Mouse (Mus musculus): ENCODE measurements at regions not wholly inside any gene's neighbourhood (a gene's known extent, or its start where the extent isn't known, plus 50 kb on each side); places are given as distances from the start of the nearest gene placed in this dataset.
A peak's percentile ranks its signal among the peaks of the same experiment; 100 is the strongest.

GRCm38 (mm10) chr11:89856184-89856769 lies 78.8 kb upstream of the Ankfn1 start:
- peaks cover 16% of the 10 kb centered on the region for H3K4me1 ChIP-seq
- peak; percentile 64 for ATAC-seq (ENCODE audit: low FRiP score, low read depth)
- peaks cover 3% of the 10 kb centered on the region; the same call in 1 of the 2 replicates for H3K27me3 ChIP-seq
- H3K9ac ChIP-seq = no peak overlapping the region
- no peak overlapping the region for H3K27ac ChIP-seq
- H3K9me3 ChIP-seq = no peaks in the 10 kb centered on the region
- H3K36me3 ChIP-seq = no peaks in the 10 kb centered on the region
- 21% methylated on average over 9 of the region's 9 CpGs for WGBS
- no peak overlapping the region for H3K4me3 ChIP-seq
- H3K4me2 ChIP-seq (replicated peaks) = peak overlapping the region; percentile 9; the same call in 1 of the 2 replicates

GRCm38 (mm10) chr11:89841853-89842252 lies 64.4 kb upstream of the Ankfn1 start:
- Histone ChIP-seq H3K9ac (no peak overlapping the region), H3K27me3 (no peaks in the 10 kb centered on the region), H3K9me3 (no peaks in the 10 kb centered on the region), H3K4me3 (no peak overlapping the region), H3K4me2 (replicated peaks) (no peak overlapping the region), H3K4me1 (peaks cover 20% of the 10 kb centered on the region; the same call in 1 of the 2 replicates), H3K27ac (no peak overlapping the region), H3K36me3 (no peaks in the 10 kb centered on the region)
- no peak for ATAC-seq (ENCODE audit: low FRiP score, low read depth)

- H3K4me1 ChIP-seq = peaks cover 20% of the 10 kb centered on the region; the same call in 1 of the 2 replicates
- ATAC-seq (ENCODE audit: low FRiP score, low read depth) = peak; percentile 54; the same call in 1 of the 2 replicates
- H3K9me3 ChIP-seq = no peaks in the 10 kb centered on the region
- no peak overlapping the region for H3K9ac ChIP-seq
- 0 out of 2 replicates have a peak overlapping the region, but pooled peaks have one; percentile 11 for H3K4me2 ChIP-seq (replicated peaks)
- 24% methylated on average over 6 of the region's 6 CpGs for WGBS
- no peak overlapping the region; the same call in 1 of the 2 replicates for H3K27ac ChIP-seq
- no peaks in the 10 kb centered on the region for H3K27me3 ChIP-seq
- H3K4me3 ChIP-seq = no peak overlapping the region
- H3K36me3 ChIP-seq = no peaks in the 10 kb centered on the region
These were observed 62.3 kb upstream of the Ankfn1 start for GRCm38 (mm10) chr11:89839671-89840327.

- Histone ChIP-seq H3K4me1 (peaks cover 20% of the 10 kb centered on the region; the same call in 1 of the 2 replicates), H3K36me3 (no peaks in the 10 kb centered on the region), H3K27ac (no peak overlapping the region), H3K4me3 (no peak overlapping the region), H3K27me3 (no peaks in the 10 kb centered on the region), H3K9ac (no peak overlapping the region), H3K4me2 (replicated peaks) (no peak overlapping the region), H3K9me3 (no peaks in the 10 kb centered on the region)
- WGBS = 100% methylated on average over 1 of the region's 1 CpGs
- ATAC-seq (ENCODE audit: low FRiP score, low read depth) = no peak
These were observed 60.5 kb upstream of the Ankfn1 start for GRCm38 (mm10) chr11:89837995-89838394.

GRCm38 (mm10) chr11:89836897-89837296 lies 59.4 kb upstream of the Ankfn1 start:
- Histone ChIP-seq H3K4me2 (replicated peaks) (no peak overlapping the region), H3K9ac (no peak overlapping the region), H3K36me3 (no peaks in the 10 kb centered on the region), H3K4me1 (peaks cover 20% of the 10 kb centered on the region; the same call in 1 of the 2 replicates), H3K4me3 (no peak overlapping the region), H3K27me3 (no peaks in the 10 kb centered on the region), H3K27ac (no peak overlapping the region), H3K9me3 (no peaks in the 10 kb centered on the region)
- no peak for ATAC-seq (ENCODE audit: low FRiP score, low read depth)
- WGBS = 79% methylated on average over 4 of the region's 4 CpGs

GRCm38 (mm10) chr11:89834068-89834467 lies 56.6 kb upstream of the Ankfn1 start:
- H3K9me3 ChIP-seq = no peaks in the 10 kb centered on the region
- H3K4me3 ChIP-seq = no peak overlapping the region
- WGBS = 62% methylated on average over 4 of the region's 4 CpGs
- peaks cover 6% of the 10 kb centered on the region for H3K4me1 ChIP-seq
- H3K27ac ChIP-seq = no peak overlapping the region
- no peaks in the 10 kb centered on the region for H3K27me3 ChIP-seq
- H3K9ac ChIP-seq = no peak overlapping the region
- no peak for ATAC-seq (ENCODE audit: low FRiP score, low read depth)
- H3K4me2 ChIP-seq (replicated peaks) = no peak overlapping the region
- H3K36me3 ChIP-seq = no peaks in the 10 kb centered on the region

DNA sequence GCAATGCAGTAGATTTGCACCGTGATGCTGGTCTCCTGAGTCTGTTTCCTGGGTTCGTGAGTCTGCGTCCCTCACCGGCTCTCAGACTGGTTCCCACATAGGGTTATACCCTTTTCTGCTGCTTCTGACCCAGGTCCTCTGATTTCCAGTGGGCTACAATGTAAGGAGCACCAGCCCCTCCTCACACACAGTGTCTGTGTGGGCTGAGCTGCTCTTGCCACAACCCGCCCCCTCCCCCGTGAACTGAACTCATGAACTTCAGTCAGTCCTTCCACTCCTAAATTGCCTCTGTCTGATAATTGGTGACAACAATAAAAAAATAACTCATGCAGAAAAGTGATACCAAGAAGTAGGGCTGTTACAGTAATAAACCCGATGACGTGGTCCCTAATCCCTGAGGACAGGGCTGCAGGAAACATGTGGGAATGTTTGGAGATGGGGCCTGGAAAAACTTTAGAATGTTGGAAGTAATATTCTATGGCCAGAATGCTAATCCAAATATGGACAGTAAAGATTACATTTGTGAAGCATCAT lies 54.2 kb upstream of the Ankfn1 start:
- Histone ChIP-seq H3K27me3 (no peaks in the 10 kb centered on the region), H3K4me2 (replicated peaks) (no peak overlapping the region), H3K9ac (no peak overlapping the region), H3K4me1 (peaks cover 6% of the 10 kb centered on the region), H3K27ac (no peak overlapping the region), H3K4me3 (no peak overlapping the region), H3K9me3 (no peaks in the 10 kb centered on the region), H3K36me3 (no peaks in the 10 kb centered on the region)
- WGBS = 65% methylated on average over 8 of the region's 8 CpGs
- no peak; the same call in 1 of the 2 replicates for ATAC-seq (ENCODE audit: low FRiP score, low read depth)
